Mouse (Mus musculus): ENCODE measurements around the gene Med21. TPM values are rescaled to one million over a fixed set of nuclear protein-coding genes. Genes with fewer than 3 reads are reported as not detected.
A peak's percentile ranks its signal among the peaks of the same experiment; 100 is the strongest.

The Med21 gene
- 10 to 100 TPM; 37.6 to 37.7 TPM for total RNA-seq (2021)
- long read RNA-seq, experiment 1, transcript Med21-201 (4 exons, 814 nt) = major isoform, 54 of 61 reads
- long read RNA-seq, experiment 1, partial matches to known transcripts = 2 of 61 reads
- long read RNA-seq, experiment 1, other reads (novel, unspliced or antisense) = 4 of 61 reads
- long read RNA-seq, experiment 2, transcript Med21-201 (4 exons, 814 nt) = major isoform, 38 of 41 reads
- long read RNA-seq, experiment 2, partial matches to known transcripts = 0 of 41 reads
- long read RNA-seq, experiment 2, other reads (novel, unspliced or antisense) = 1 of 41 reads

- peak; percentile 98 for DNase-seq
These were observed at the start of gene Med21, which contains the start of gene Tm7sf3 for GRCm38 (mm10) chr6:146642276-146643183. Gene Med21 (plus strand): TSS chr6:146642547. Gene Tm7sf3 (minus strand): TSS chr6:146642824.

GRCm38 (mm10) chr6:146602601-146603000 is 39.7 kb upstream of the Med21 start:
- no peak for DNase-seq

- no peak for DNase-seq
These were observed 38.7 kb upstream of the Med21 start for GRCm38 (mm10) chr6:146603651-146604050.

- no peak for DNase-seq
These were observed 31.0 kb upstream of the Med21 start for GRCm38 (mm10) chr6:146611385-146611784.

GRCm38 (mm10) chr6:146611897-146612296 is 30.4 kb upstream of the Med21 start:
- no peak for DNase-seq

- DNase-seq = no peak
These were observed 29.6 kb upstream of the Med21 start for GRCm38 (mm10) chr6:146612736-146613135.

- DNase-seq = no peak
These were observed 28.4 kb upstream of the Med21 start for GRCm38 (mm10) chr6:146613907-146614306.

GRCm38 (mm10) chr6:146614541-146614940 is 27.8 kb upstream of the Med21 start:
- no peak for DNase-seq

GRCm38 (mm10) chr6:146615891-146616290 is 26.5 kb upstream of the Med21 start:
- DNase-seq = no peak

GRCm38 (mm10) chr6:146616670-146617069 is 25.7 kb upstream of the Med21 start:
- no peak for DNase-seq

- DNase-seq = no peak
These were observed 14.2 kb upstream of the Med21 start for GRCm38 (mm10) chr6:146628123-146628522.

GRCm38 (mm10) chr6:146629781-146630756 is 12.3 kb upstream of the Med21 start:
- DNase-seq = no peak

- no peak for DNase-seq
These were observed 11.4 kb upstream of the Med21 start for GRCm38 (mm10) chr6:146630961-146631360.

GRCm38 (mm10) chr6:146631847-146632246 is 10.5 kb upstream of the Med21 start:
- DNase-seq = no peak

- DNase-seq = no peak
These were observed 9.9 kb upstream of the Med21 start for GRCm38 (mm10) chr6:146632403-146632802.

GRCm38 (mm10) chr6:146633097-146633496 is 9.2 kb upstream of the Med21 start:
- no peak for DNase-seq

- DNase-seq = no peak
These were observed 8.7 kb upstream of the Med21 start for GRCm38 (mm10) chr6:146633629-146634014.

GRCm38 (mm10) chr6:146634015-146634722 is 8.2 kb upstream of the Med21 start:
- peak; percentile 84 for DNase-seq

GRCm38 (mm10) chr6:146634759-146635606 is 7.4 kb upstream of the Med21 start:
- no peak for DNase-seq

GRCm38 (mm10) chr6:146636482-146636881 is 5.9 kb upstream of the Med21 start:
- no peak for DNase-seq

Data from gastrocnemius, postnatal 25 days (tissue).